Mouse (Mus musculus): Measurements from ENCODE around the gene Gm28036.
"Not testable (repeated sequence)": the region's sequence is repeated elsewhere in the genome, so short reads cannot be mapped to it uniquely, and the experiment has no call there.

Gene Gm28036

DNA sequence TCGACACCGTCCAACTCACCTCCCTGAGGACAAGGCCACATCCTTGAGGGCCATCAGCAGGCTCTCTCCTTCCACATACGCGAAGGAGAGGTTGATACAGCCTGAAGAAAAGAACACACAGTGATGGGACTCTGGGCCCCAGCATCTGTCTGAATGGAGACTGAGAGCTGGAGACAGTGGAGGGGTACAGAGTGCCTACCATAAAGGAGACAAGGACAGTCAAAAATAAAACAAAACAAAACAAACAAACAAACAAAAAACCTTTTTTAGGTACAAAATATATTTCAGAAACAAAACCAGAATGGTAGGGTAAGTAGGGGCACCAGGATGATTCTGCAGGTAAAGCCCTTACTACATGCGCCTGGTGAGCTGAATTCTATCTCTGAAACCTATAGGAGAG is at the start of gene Gm28036:
Gene Gm28036 (minus strand): TSS at position 101 of the 400 bp plus-strand sequence.
- DNase-seq = no peak

DNA sequence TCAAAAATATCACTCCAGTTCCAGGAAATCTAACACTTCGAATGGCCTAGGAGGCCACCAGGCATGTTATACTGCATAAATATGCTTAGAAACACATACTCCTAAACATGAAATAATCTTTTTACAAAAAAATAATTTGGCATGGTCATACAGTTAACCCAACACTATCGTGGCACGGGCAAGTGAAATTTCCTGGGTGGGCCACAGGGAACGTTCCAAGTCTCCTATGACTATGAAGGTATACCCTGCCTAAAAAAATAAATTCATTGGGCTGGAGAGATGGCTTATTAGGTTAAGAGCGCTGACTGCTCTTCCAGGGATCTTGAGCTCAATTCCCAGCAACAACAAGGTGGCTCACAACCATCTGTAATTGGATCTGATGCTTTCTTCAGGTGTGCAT is 39.7 kb upstream of the Gm28036 start:
- DNase-seq = no peak

DNA sequence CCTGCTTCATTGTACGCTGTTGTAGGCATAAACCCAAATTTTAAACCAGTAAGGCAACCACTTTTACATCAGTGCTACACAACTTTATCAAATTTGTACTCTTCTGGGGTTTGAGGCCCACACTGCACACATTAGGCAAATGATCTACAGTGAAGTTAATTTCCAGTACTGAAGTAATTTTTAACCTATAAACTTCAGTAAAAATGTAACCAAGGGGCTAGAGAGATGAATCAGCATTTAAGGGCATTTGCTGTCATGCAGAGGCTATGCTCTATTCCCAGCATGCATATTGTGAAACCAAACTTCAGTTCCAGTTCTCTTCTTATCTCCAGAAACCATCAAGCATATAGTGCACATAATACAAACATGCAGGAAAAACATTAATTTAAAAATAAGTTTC is 38.6 kb upstream of the Gm28036 start:
- DNase-seq = no peak

DNA sequence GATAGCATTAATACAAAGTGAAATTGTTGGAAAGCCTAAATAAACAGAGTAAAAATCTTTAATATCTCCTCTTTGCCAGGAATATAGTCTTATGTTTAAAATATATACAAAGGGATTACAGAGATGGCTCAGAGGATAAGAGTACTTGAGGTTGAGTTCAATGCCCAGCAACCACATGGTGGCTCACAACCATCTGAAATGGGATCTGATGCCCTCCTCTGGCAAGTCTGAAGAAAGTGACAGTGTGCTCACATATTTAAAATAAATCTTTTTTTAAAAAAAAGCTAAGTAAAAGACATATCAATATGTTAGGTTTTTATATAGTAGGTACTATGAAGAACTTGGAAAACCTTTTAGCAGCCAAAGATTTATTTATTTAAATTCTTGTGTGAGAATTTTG is 24.6 kb upstream of the Gm28036 start:
- no peak for DNase-seq

DNA sequence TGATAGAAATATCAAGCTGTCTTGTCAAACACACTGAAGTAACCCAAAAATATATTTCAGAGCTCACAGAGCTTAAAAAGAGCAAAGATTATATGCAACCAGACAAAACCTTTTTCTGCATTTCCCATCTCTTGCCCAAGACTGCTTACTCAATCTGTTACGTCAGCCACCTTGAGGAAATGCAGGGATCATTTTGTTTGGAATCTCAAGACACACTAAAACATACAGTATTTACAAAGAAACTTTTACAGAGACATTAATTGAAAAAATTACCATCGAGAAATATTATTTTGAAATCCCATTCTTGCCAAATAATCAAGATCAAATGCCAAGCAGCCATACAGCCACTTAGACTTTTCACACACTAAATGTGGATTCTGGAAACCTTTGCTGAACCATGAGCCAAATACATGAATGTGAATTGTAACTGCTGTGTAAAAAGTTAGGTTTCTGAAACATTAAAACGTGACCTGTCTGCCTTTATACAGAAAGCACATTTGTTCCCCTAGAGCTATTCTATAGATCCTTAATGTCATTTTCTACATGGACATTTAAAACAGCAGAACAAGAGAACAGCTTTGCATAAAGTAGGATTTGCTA is 20.5 kb upstream of the Gm28036 start:
- no peak for DNase-seq

GRCm38 (mm10) chr2:156146272-156146989 is 19.5 kb upstream of the Gm28036 start:
- DNase-seq = no peak

- DNase-seq = no peak
Measured at GRCm38 (mm10) chr2:156145486-156146130, 18.7 kb upstream of the Gm28036 start.

DNA sequence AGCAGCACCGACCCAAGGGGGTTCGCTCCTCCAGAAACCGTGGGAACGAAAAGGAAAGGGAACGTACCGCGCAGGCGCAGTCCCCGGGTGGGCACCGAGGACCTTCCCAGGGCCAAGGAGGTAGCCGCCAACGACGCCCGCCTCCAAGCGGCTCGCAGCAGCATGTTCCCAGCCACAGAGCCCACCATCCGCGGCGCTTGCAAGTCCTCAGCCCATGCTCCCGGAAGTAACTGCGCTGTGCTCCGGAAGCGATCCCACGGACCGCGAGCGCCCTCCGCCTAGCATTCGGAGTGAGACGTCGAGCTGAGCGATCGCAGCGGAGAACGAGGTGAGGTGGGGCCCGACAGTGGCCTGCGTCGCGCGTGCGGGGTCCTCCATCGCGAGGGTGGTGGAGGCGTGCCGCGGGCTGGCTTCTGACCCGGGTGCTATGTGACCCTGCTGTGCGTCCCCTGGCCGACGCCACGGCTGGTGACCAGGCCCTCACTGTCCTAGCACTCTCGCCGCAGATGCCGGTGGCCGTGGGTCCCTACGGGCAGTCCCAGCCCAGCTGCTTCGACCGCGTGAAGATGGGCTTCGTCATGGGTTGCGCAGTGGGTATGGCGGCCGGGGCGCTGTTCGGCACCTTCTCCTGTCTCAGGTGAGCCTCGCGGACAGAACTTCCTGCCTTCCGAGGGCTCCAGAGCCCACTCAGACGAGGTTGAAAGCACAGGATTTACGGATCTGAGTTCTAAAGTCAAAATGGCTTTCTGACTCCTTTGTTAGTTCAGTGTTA is 17.2 kb upstream of the Gm28036 start, which contains the start of the genes Romo1 and Nfs1:
Gene Romo1 (plus strand): TSS at position 87 of the 772 bp plus-strand sequence.
Gene Nfs1 (minus strand): TSS at position 234 of the 772 bp plus-strand sequence.
- DNase-seq = peak; percentile 91

GRCm38 (mm10) chr2:156143367-156143766 is 16.5 kb upstream of the Gm28036 start:
- peak; percentile 17 for DNase-seq

GRCm38 (mm10) chr2:156142820-156143219 is 15.9 kb upstream of the Gm28036 start:
- no peak for DNase-seq

- DNase-seq = no peak
Measured at GRCm38 (mm10) chr2:156135695-156136094, 8.8 kb upstream of the Gm28036 start.

DNA sequence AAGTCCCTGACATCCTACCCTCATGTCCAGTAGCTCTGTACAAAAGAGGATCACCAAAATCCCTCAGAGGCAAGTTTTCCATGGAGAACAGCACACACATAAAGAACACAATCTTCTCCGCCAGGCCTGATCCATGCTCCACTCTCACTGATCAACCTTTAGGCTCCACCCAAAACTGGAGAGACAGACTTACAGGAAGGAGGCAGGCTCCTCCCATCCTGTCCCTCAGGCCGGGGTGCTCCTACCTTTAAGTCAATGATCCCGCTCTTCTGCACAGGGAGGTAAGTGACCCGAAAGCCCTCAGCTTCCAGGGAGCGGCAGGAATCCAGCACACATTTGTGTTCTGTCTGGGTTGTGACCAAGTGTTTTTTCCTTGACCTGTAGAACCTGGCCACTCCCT is 7.3 kb upstream of the Gm28036 start:
- DNase-seq = no peak

GRCm38 (mm10) chr2:156123731-156124130 is 3.2 kb downstream of the Gm28036 start:
- no peak for DNase-seq

- DNase-seq = no peak
Measured at GRCm38 (mm10) chr2:156119566-156119965, 7.3 kb downstream of the Gm28036 start.

DNA sequence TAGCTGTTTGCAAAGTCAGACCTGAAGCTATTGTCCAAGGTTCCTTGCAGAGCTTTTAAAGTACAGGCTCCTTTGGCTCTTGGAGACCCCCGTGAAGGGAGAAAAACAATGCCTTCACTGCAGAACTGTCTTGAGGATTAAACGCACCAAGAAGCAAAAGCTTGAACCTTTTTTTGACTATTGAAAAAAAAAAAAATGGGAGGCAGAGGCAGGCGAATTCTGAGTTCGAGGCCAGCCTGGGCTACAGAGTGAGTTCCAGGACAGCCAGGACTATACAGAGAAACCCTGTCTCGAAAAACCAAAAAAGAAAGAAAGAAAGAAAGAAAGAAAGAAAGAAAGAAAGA is 14.8 kb downstream of the Gm28036 start:
- not testable (repeated sequence) for DNase-seq

- peak; percentile 91 for DNase-seq
Measured at GRCm38 (mm10) chr2:156111358-156112079, 15.4 kb downstream of the Gm28036 start, which contains the start of the genes Cpne1 and Rbm12. Gene Cpne1 (minus strand): TSS chr2:156111965. Gene Rbm12 (minus strand): TSS chr2:156111978.

GRCm38 (mm10) chr2:156110627-156111357 is 16.1 kb downstream of the Gm28036 start:
- DNase-seq = peak; percentile 48

DNA sequence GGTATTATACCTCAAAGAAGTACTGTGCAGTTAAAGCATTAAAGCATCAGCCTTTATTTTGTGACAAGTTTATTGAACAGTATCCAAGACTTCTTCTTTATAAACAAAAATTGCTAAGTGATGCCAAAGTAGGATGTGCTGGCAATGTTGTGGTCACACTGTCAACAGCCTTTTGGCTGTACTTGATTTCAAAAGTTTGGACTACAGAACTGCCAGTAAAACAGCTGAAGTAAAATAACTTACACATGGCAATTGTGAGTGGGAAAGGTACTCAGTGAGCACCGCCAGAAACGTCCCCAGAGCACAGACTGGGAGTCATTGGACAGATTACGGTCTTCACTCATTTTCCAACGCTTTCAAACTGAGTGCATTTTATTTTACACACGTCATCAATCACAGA is 35.0 kb downstream of the Gm28036 start:
- DNase-seq = no peak

DNA sequence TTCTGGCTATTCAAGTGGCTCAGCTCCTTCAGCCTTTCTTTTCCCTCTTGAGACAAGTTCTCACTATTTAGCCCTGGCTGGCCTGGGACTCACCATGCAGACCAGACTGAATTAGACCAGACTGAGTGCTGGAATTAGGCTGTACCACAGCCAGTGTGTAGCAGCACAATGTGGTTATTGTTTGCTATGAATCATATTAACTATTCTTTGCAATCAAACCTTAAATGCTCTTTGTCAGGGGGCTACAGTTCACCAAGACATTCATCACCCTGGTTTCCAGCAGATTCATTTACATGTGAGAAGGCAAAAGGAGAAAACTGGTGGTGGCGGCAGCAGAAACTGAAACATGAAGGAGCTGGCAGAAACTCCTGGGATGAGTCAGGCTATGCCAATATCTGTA is 37.1 kb downstream of the Gm28036 start:
- DNase-seq = no peak

- DNase-seq = no peak
Measured at GRCm38 (mm10) chr2:156087391-156088110, 39.3 kb downstream of the Gm28036 start.

DNA sequence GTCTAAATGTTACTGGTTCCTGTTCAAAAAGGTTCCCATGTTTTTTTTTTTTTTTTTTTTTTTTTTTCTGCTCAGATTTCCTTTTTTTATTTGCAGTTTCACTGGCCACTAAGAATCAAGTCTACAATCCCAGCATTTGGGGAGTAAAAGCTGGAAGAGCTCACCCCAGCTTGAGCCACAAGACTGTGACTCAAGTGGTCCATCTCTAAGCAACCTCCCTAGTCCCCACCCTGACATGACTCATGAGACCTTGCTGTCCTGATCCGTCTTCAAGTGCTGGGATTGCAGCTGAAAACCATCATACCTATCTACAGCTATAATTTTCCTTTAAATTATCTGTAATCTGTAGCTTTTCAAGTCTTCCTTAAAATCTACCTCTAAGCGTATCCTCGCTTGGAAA is 42.4 kb downstream of the Gm28036 start:
- no peak for DNase-seq

Data from liver (tissue).